Mouse (Mus musculus): ENCODE results near the gene Adh1.

GRCm38 (mm10) chr3:138316908-138317472 is 56.2 kb downstream of the Adh1 start:
- TF ChIP-seq CTCF (IDR thresholded peaks at IDR 0.05; ENCODE audit: low read depth) (no peak), EP300 (IDR thresholded peaks at IDR 0.05; ENCODE audit: low read depth) (no peak)

Data from heart, postnatal 0 days (tissue).